7 mouse cellular contexts compared by ENCODE assay signal in genomic region chrX:140978943-140979342, GRCm38 (mm10).
"Had no signal": no experiment of that assay in that cellular context is flagged by ENCODE, and none has a peak within 500 bp of the region (broad histone marks: within the 10 kb centered on the region; RNA-seq: fewer than 3 reads in every experiment).

No protein-coding gene starts in this region.

- H3K4me3 ChIP-seq: limb, embryonic 15.5 days; liver, embryonic 12.5 days; midbrain, embryonic 10.5 days; myocyte; neural tube, embryonic 15.5 days had no signal

- H3K9ac ChIP-seq: limb, embryonic 15.5 days; liver, embryonic 12.5 days; lung, embryonic 14.5 days; neural tube, embryonic 15.5 days had no signal

- H3K4me1 ChIP-seq: midbrain, embryonic 10.5 days; neural tube, embryonic 15.5 days had no signal

- ATAC-seq: liver, embryonic 12.5 days had no signal

- H3K9me3 ChIP-seq: limb, embryonic 15.5 days; liver, embryonic 12.5 days; midbrain, embryonic 10.5 days; neural tube, embryonic 15.5 days had no signal

- H3K27ac ChIP-seq: limb, embryonic 15.5 days; liver, embryonic 12.5 days; midbrain, embryonic 10.5 days; neural tube, embryonic 15.5 days had no signal

- H3K27me3 ChIP-seq: liver, embryonic 12.5 days had no signal

- H3K4me2 ChIP-seq: limb, embryonic 15.5 days; liver, embryonic 12.5 days; lung, embryonic 14.5 days; neural tube, embryonic 15.5 days had no signal

- DNase-seq: thymus, postnatal 36 days had no signal

- H3K36me3 ChIP-seq: limb, embryonic 15.5 days; liver, embryonic 12.5 days; midbrain, embryonic 10.5 days; neural tube, embryonic 15.5 days had no signal
